Mouse (Mus musculus) small intestine, adult 2 months (tissue): ENCODE measurements around the gene Slc19a1. TPM values are rescaled to one million over a fixed set of nuclear protein-coding genes. Genes with fewer than 3 reads are reported as not detected.

Experiments used
- H3K27ac ChIP-seq: fragments of 200-500 bp; 2 replicates; pipeline ENCODE4 v1.5.1; 2012; ENCODE audit warnings: low read depth, low read length, control low read depth, inconsistent platforms; ENCODE audit not compliant: insufficient read depth
- H3K27me3 ChIP-seq: fragments of 200-500 bp; 2 replicates; pipeline ENCODE4 v1.6.1; 2012; ENCODE audit warnings: mild to moderate bottlenecking, moderate library complexity, low read length, inconsistent platforms; ENCODE audit not compliant: control insufficient read depth, insufficient read depth
- H3K36me3 ChIP-seq: fragments of 200-500 bp; 2 replicates; pipeline ENCODE4 v1.6.1; 2012; ENCODE audit warnings: mild to moderate bottlenecking, low read length, control low read depth, inconsistent platforms; ENCODE audit not compliant: control insufficient read depth, insufficient read depth
- H3K4me1 ChIP-seq: fragments of 200-500 bp; 2 replicates; pipeline ENCODE4 v1.6.1; 2012; ENCODE audit warnings: low read length, inconsistent platforms, mixed read lengths; ENCODE audit not compliant: control insufficient read depth, insufficient read depth, insufficient read length
- H3K4me3 ChIP-seq: fragments of 200-500 bp; 2 replicates; pipeline ENCODE4 v1.5.1; 2012; ENCODE audit warnings: low read depth, mild to moderate bottlenecking, control low read depth, inconsistent platforms, low read length, moderate library complexity
- CTCF ChIP-seq: fragments of 200-500 bp; IDR thresholded peaks from 2 replicates; pipeline ENCODE4 v1.5.1; 2012; ENCODE audit warnings: low read depth, mild to moderate bottlenecking, control low read depth, inconsistent platforms, low read length, moderate library complexity, mixed read lengths; ENCODE audit not compliant: insufficient replicate concordance, insufficient read length; ENCODE audit errors: extremely low read depth
- POLR2A ChIP-seq: fragments of 200-500 bp; IDR thresholded peaks from 2 replicates; pipeline ENCODE4 v1.6.1; 2012; ENCODE audit warnings: low read depth, mild to moderate bottlenecking, control low read depth, inconsistent platforms, low read length, moderate library complexity
- WGBS: fragments of 180-500 bp; shearing (Covaris S2); methylation state at CpG from one replicate; pipeline ENCODE4 v1.1.7; 2018; 5-methylcytosine and 5-hydroxymethylcytosine counted together
- polyA plus RNA-seq: library from polyadenylated mRNA; depleted of rRNA; stranded (reverse); fragments of >200 nt; gene quantifications from 2 replicates; pipeline ENCODE4 v1.2.3, GENCODE M21; 2012

Gene Slc19a1
- polyA plus RNA-seq, 1 experiment, result 44.6 TPM

DNA sequence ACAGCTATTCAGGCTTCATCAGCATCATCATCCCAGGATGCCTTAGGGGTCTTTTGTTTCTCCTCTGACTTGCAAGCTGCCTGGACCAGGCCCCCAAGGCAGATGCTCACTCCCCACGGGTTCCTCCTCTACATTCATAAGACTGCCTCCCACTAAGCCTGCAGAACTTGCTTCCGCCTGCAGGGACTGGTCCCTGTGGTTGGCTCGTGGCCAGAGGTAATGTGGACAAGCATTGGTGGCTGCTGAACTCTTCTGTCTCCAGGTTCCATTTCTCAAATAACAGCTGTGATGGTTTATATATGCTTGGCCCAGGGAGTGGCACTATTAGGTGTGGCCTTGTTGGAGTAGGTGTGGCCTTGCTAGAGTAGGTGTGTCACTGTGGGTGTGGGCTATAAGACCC, 29.4 kb downstream of the Slc19a1 start:
- Histone ChIP-seq H3K4me3 (no peak overlapping the region), H3K27ac (no peak overlapping the region), H3K4me1 (peaks cover 5% of the 10 kb centered on the region), H3K36me3 (no peaks in the 10 kb centered on the region), H3K27me3 (no peaks in the 10 kb centered on the region)
- TF ChIP-seq CTCF (no peak), POLR2A (no peak)
- 35% methylated on average over 3 of the region's 3 CpGs for WGBS

DNA sequence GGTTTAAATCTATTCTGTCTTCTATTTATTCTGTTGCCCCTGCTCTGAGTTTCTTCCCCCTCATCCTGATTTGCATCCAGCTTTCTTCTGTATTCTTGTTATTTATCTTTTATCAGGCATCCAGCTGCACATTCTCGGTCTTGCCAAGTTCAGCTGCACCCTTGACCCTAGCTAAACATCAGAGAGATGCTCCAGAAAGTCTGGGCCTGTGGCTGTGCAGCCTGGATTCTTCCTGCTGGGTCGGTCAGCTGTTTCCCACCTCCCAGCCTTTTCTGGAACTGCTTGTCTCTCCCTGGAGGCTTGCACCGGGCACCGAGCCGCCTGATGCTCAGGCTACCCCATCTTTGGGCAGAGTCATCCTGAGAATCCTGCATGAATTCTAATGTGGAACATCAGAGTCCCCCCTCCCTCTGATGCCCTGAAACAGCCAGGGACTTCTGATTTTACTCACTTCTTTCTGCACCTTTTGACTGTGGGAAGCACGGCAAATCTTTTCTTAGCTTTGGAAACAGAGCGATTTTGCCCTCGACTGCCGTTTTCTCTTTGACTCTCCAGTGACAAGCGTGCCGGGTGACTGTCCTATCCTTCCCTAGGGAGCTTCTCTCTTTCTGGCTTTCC, 30.5 kb downstream of the Slc19a1 start:
- 67% methylated on average over 11 of the region's 11 CpGs for WGBS
- H3K4me3 ChIP-seq, result no peak overlapping the region
- TF ChIP-seq CTCF (no peak), POLR2A (no peak)

DNA sequence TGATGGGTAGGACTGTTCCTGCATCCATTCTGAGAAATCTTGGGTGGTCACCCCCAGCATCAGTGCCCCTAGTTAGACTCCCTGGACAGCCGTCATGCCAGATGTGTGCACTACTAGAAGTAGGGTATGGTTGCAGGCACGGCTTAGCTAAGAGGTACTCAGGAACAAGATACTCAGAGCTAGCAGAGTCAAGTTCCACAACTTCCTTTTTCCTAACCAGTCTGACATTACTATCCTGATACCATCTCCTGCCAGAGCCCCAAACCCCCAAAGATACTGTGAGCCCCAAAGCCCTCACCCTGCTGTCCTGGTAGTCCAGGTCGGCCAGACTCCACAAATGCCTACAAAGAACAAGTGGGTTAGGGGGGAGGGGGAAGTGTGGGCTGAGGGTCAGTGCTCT, 32.2 kb downstream of the Slc19a1 start:
- H3K4me1 ChIP-seq, result peaks cover 2% of the 10 kb centered on the region
- TF ChIP-seq CTCF, result no peak
- TF ChIP-seq POLR2A, result no peak
- 92% methylated on average over 3 of the region's 3 CpGs for WGBS
- no peak overlapping the region for H3K4me3 ChIP-seq
- H3K27me3 ChIP-seq, result no peaks in the 10 kb centered on the region
- H3K27ac ChIP-seq, result no peak overlapping the region
- no peaks in the 10 kb centered on the region for H3K36me3 ChIP-seq

More for the DNA sequence above, 30.5 kb downstream of the Slc19a1 start:
- H3K36me3 ChIP-seq, result no peaks in the 10 kb centered on the region
- H3K27me3 ChIP-seq, result no peaks in the 10 kb centered on the region
- no peak overlapping the region for H3K27ac ChIP-seq
- H3K4me1 ChIP-seq, result no peaks in the 10 kb centered on the region

DNA sequence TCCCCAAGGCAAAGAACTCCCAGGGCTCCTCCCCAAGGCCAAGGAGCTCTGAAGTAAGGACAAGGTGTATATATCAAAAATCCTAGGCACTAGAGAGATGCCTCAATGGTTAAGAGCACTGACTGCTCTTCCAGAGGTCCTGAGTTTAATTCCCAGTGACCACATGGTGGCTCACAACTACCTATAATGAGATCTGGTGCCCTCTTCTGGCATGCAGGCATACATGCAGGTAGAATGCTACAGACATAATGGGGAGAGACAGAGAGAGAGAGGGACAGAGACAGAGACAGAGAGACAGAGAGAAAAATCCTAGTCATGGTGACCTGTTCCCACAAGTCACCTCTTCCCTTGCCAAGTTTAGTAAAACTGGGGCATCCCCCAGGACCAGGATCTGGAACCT, 32.6 kb downstream of the Slc19a1 start:
- TF ChIP-seq CTCF, result no peak
- no peak for TF ChIP-seq POLR2A
- Histone ChIP-seq H3K36me3 (no peaks in the 10 kb centered on the region), H3K27ac (no peak overlapping the region), H3K27me3 (no peaks in the 10 kb centered on the region), H3K4me1 (peaks cover 3% of the 10 kb centered on the region), H3K4me3 (no peak overlapping the region)

DNA sequence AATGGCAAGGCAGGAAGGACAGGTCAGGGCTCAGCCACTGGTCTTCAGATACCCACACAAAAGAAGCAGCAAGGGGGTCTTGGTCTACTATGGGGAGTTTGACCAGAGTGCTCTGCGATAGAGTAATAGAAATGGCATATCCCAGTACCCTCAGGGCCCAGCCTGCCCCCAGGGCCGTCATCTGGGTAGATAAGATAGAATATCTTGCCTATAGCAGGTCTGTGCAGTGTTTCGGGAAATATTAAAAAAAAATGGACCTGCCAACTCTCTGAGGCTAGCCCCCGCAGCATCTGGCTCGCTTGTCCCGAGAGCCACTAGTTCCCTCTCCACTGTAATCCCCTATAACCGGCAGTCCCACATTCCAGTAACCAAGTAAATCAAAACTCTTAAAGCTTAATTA, 36.4 kb downstream of the Slc19a1 start:
- no peaks in the 10 kb centered on the region for H3K36me3 ChIP-seq
- H3K27me3 ChIP-seq, result no peaks in the 10 kb centered on the region
- no peak overlapping the region for H3K27ac ChIP-seq
- no peak for TF ChIP-seq POLR2A
- no peak for TF ChIP-seq CTCF
- H3K4me3 ChIP-seq, result no peak overlapping the region
- 91% methylated on average over 7 of the region's 7 CpGs for WGBS
- H3K4me1 ChIP-seq, result peaks cover 3% of the 10 kb centered on the region

DNA sequence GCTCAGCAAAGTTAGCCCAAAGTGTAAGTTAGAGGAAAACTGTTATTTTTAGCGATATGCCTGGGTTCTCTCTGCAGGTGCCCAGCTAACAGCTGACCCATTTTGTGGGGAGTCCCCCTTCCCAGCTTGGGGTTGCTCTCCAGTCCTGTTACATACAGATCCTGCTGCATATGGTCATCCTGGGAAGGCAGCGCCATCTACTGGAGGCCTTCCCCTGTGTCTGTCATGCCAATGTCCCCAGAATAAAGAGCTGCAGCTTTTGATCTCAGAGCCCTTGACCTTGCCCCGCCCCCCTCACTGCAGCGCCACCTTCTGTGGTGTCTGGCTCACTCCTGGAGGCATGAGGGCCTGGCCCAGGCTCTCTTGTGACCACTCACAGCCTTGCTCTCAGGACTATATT, 38.0 kb downstream of the Slc19a1 start:
- Histone ChIP-seq H3K36me3 (no peaks in the 10 kb centered on the region), H3K4me1 (peaks cover 3% of the 10 kb centered on the region), H3K4me3 (no peak overlapping the region), H3K27ac (no peak overlapping the region), H3K27me3 (no peaks in the 10 kb centered on the region)
- 28% methylated on average over 4 of the region's 4 CpGs for WGBS
- TF ChIP-seq CTCF (peak; percentile 82; the same call in 1 of the 2 replicates), POLR2A (no peak)

DNA sequence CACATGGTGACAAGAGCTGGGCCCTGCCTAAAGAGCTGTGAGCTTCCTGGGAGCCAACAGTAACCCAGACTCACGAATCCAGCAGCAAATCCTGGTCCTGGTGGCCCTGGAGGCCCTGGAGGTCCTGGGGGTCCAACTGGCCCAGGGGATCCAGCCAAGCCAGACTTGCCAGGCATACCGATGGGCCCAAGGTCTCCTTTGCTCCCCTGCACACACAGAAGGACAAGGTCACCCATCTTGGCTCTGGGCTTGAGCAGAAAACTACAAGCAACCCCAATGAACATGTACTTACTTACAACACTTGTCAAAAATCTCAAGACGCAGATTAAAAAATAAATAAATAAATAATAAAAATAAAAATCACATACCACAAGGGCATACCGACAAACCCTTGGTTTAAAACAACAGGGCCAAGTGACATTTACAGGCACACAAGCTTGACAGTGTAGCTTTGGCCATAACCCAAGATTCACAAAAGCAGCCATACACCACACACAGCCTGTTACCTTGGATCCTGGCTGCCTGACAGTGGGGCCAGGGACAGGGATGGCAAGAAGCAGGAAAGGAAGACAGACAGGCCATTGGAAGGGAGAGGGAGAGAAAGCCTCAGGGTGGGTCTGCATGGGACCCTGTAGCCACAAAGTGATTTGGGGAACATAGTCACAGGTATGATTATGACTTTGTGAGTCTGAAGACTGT, 42.4 kb downstream of the Slc19a1 start:
- Histone ChIP-seq H3K27me3 (no peaks in the 10 kb centered on the region), H3K36me3 (no peaks in the 10 kb centered on the region), H3K4me1 (no peaks in the 10 kb centered on the region; the same call in 1 of the 2 replicates), H3K27ac (no peak overlapping the region), H3K4me3 (no peak overlapping the region)
- TF ChIP-seq CTCF, result no peak
- no peak for TF ChIP-seq POLR2A
- WGBS, result 81% methylated on average over 4 of the region's 4 CpGs
